Mouse (Mus musculus) hindbrain, embryonic 10.5 days (tissue): ENCODE measurements around the gene Vezt. TPM values are rescaled to one million over a fixed set of nuclear protein-coding genes. Genes with fewer than 3 reads are reported as not detected.

Source experiments
- DNase-seq: peaks from one replicate; pipeline ENCODE4 v3.0.0-alpha.2; 2017; ENCODE audit warnings: low spot score
- H3K27ac ChIP-seq: fragments of 300-500 bp; sonication (generic); 2 replicates; pipeline ENCODE4 v1.5.1; 2016; ENCODE audit warnings: mild to moderate bottlenecking, moderate library complexity
- H3K27me3 ChIP-seq: fragments of 300-500 bp; sonication (generic); 2 replicates; pipeline ENCODE4 v1.6.1; 2016; ENCODE audit warnings: mild to moderate bottlenecking; ENCODE audit not compliant: poor library complexity, insufficient read depth, severe bottlenecking
- H3K36me3 ChIP-seq: fragments of 300-500 bp; sonication (generic); 2 replicates; pipeline ENCODE4 v1.6.1; 2016; ENCODE audit warnings: mild to moderate bottlenecking, moderate library complexity
- H3K4me1 ChIP-seq: fragments of 300-500 bp; sonication (generic); replicated peaks from 2 replicates; pipeline ENCODE4 v1.6.1; 2016; ENCODE audit warnings: mild to moderate bottlenecking
- H3K4me3 ChIP-seq: fragments of 300-500 bp; sonication (generic); 2 replicates; pipeline ENCODE4 v1.5.1; 2016; ENCODE audit warnings: mild to moderate bottlenecking, moderate library complexity
- H3K9me3 ChIP-seq: fragments of 300-500 bp; sonication (generic); 2 replicates; pipeline ENCODE4 v1.6.1; 2016; ENCODE audit warnings: mild to moderate bottlenecking, moderate library complexity
- WGBS: fragments of 180-500 bp; shearing (Covaris S2); methylation state at CpG from one replicate; pipeline ENCODE4 v1.1.7; 2016; 5-methylcytosine and 5-hydroxymethylcytosine counted together
- polyA plus RNA-seq: library from polyadenylated mRNA; unstranded; fragments of >200 nt; fragmentation: Nextera tagmentation; extraction: Ambion mirVana; gene quantifications from 2 replicates; pipeline ENCODE4 v1.2.1, GENCODE M21; 2016

Gene Vezt
- 30.6 and 35.6 TPM in 2 replicates for polyA plus RNA-seq

DNA sequence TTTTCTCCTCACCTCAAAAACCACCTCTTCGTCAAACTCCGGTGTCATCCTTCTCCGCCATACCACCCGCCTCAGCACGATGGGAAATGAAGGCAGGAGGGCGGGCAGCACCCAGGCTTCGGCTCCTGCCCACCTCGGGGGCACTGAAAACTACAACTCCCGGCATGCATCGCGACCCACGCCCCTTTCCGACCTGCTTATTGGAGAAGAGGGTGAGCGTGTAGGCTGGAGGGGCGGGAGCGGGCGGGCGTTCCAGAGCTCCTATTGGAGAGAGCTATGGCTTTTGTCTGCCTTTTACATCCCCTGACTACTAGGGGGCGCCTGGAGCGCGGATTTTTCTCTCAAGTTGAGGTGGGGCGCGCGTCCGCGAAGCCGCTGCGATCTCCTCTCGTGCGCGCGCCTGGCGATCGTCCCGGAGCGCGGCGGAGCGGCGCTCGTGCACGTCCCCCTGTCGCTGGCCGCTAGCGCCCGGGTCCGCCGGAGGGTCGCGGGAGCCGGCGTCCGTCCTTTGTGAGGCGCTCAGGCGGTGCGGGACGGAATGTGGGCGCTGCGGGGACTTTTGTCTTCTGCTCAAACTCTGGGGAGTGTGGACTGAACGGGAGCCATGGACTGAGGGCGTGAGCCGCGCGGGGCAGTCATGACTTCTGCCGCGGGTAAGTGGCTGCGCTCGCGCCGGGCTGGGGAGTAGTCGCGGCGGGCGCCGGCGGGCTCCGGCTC is at the start of gene Vezt, which contains the start of gene Fgd6:
Vezt (minus strand) TSS at position 160 of the 717 bp plus-strand sequence.
Fgd6 (plus strand) TSS at position 344 of the 717 bp plus-strand sequence.
- WGBS: under 1% methylated on average over 77 of the region's 77 CpGs
- H3K9me3 ChIP-seq: no peaks in the 10 kb centered on the region

DNA sequence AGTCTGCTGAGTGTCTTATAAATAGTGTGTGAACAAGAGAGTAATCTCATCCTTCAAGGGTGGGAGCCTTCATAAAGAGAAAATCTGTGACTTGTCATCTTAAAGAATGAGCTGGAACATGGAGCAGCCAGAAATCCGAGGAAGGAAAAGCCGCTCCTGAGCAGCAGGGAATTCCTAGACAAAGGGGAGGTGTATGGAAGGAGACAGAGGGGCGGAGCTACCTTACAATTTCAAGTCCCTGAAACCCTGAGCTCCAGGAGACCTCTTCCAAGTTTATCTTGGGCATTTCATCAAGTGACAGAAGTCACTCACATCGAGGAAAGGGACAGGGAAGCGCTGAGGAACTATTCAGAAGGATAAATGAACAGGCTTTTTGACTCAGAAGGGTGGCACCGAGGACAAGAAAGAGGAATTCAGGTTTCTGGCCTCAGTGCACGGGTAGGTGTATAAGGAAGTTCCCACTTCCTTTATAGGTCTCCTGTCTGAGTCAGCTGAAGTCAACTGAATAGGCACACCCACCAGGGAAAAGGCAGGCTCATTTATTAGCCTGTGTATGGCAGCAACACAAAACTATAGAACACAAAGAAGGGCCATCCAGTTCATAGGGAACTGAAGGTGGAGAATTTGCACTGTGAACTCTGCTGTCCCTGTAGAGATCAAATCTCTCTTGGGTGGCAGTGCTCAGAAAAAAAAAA is 46.6 kb upstream of the Vezt start:
- no peaks in the 10 kb centered on the region for H3K36me3 ChIP-seq
- H3K4me3 ChIP-seq: no peak overlapping the region
- no peaks in the 10 kb centered on the region for H3K27me3 ChIP-seq
- DNase-seq: no peak
- H3K27ac ChIP-seq: peak overlapping the region; percentile 29; the same call in 1 of the 2 replicates
- WGBS: 48% methylated on average over 7 of the region's 7 CpGs
- no peaks in the 10 kb centered on the region for H3K9me3 ChIP-seq
- peaks cover 33% of the 10 kb centered on the region for H3K4me1 ChIP-seq

More for the DNA sequence above, at the start of gene Vezt, which contains the start of gene Fgd6:
- H3K27ac ChIP-seq: peak within 1 kb of the TSS; percentile 96
- H3K36me3 ChIP-seq: peaks cover 7% of the 10 kb centered on the region
- peak within 1 kb of the TSS; percentile 88 for H3K4me3 ChIP-seq
- DNase-seq: peak; percentile 99
- H3K4me1 ChIP-seq: peaks cover 44% of the 10 kb centered on the region
- H3K27me3 ChIP-seq: no peaks in the 10 kb centered on the region

GRCm38 (mm10) chr10:94080740-94081139 is 45.1 kb upstream of the Vezt start:
- WGBS: 66% methylated on average over 3 of the region's 3 CpGs
- no peaks in the 10 kb centered on the region; the same call in 1 of the 2 replicates for H3K36me3 ChIP-seq

DNA sequence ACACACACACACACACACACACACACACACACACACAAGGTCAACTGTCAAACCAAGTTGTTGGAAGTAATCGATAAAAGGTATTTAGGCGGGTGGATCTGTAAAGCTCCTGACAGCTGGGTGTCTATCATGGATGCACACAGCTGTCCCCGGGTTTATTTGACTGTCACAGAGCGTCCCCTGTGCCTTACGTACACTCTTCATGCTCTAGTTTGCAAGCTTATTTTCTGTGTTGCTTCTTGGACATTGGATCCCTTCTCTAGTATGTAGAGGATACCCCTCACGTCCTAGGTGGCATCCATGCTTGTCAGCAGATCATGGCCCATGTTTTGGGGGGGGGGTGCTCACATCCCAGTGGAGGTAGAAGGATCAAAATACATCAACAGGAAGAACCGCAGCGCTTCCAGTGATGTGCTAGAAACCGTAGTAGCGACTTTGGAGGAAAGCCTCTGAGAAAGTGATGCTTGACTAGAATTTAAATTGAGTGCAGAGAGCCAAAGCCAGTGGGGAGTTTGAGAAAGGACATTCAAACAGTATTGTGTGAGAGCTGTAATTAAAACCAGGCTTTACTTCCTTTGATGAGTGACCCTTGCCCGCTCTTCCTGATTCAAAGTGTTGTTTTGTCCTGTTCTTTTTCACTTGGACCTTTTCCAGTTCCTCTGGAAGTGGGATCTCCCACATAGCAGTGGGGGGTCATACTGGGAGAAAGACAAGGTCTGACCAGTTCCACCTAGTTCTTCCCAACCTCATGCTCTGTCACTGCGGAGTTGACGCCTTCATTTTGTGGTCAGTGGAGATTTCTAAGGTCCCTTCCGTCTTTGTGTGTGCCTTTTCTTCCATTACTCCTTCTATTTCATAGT is 41.6 kb upstream of the Vezt start:
- H3K4me3 ChIP-seq: no peak overlapping the region
- no peaks in the 10 kb centered on the region for H3K9me3 ChIP-seq
- peaks cover 18% of the 10 kb centered on the region for H3K36me3 ChIP-seq
- WGBS: 55% methylated on average over 14 of the region's 14 CpGs
- no peak for DNase-seq
- H3K27me3 ChIP-seq: no peaks in the 10 kb centered on the region
- peaks cover 26% of the 10 kb centered on the region for H3K4me1 ChIP-seq
- no peak overlapping the region; the same call in 1 of the 2 replicates for H3K27ac ChIP-seq

More at GRCm38 (mm10) chr10:94080740-94081139, 45.1 kb upstream of the Vezt start:
- Histone ChIP-seq H3K27ac (no peak overlapping the region), H3K9me3 (no peaks in the 10 kb centered on the region), H3K4me3 (no peak overlapping the region), H3K27me3 (no peaks in the 10 kb centered on the region), H3K4me1 (peaks cover 27% of the 10 kb centered on the region)
- no peak for DNase-seq

GRCm38 (mm10) chr10:94072916-94073465 is 37.4 kb upstream of the Vezt start:
- WGBS: 81% methylated on average over 4 of the region's 4 CpGs
- Histone ChIP-seq H3K27me3 (no peaks in the 10 kb centered on the region), H3K4me3 (no peak overlapping the region), H3K27ac (peak overlapping the region; percentile 66; the same call in 1 of the 2 replicates), H3K4me1 (peaks cover 25% of the 10 kb centered on the region), H3K36me3 (peaks cover 18% of the 10 kb centered on the region), H3K9me3 (no peaks in the 10 kb centered on the region)
- no peak for DNase-seq

DNA sequence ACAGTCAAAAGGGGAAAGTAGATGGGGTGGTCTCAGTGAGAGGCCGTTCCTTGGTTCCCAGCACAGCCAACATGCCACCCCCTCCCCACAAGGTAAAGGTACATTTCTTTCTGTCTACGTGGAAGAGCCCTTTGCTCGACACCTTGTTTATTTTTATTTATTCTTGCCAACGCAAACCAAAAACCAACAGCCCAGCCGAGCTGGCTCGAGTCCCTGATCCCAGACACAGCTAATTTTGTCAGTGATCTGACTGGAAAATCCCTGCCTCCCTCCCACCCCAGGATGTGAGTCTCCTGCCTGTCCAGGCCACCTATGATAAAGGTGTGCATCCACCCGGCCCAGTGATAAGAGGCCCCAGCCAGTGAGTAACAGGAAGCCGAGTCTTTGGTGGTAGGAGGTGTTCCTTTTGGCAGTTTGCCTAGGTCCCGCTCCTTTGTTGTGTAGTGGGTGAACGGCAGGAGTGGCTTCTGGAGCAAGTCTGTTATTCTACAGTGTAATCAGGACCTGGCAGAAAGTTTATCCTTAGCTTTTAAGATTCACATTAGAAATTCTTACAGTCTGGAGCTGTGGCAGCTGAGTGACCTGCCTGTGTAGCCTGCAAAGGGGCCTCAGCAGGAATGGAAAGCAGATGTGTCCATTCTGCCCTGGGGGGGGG is 36.8 kb upstream of the Vezt start:
- Histone ChIP-seq H3K27ac (peak overlapping the region; percentile 66), H3K4me1 (peaks cover 22% of the 10 kb centered on the region), H3K36me3 (peaks cover 18% of the 10 kb centered on the region), H3K9me3 (no peaks in the 10 kb centered on the region), H3K4me3 (no peak overlapping the region), H3K27me3 (no peaks in the 10 kb centered on the region)
- no peak for DNase-seq
- WGBS: 74% methylated on average over 10 of the region's 10 CpGs

GRCm38 (mm10) chr10:94071641-94072040 is 36.0 kb upstream of the Vezt start:
- 72% methylated on average over 7 of the region's 7 CpGs for WGBS
- H3K4me3 ChIP-seq: no peak overlapping the region

DNA sequence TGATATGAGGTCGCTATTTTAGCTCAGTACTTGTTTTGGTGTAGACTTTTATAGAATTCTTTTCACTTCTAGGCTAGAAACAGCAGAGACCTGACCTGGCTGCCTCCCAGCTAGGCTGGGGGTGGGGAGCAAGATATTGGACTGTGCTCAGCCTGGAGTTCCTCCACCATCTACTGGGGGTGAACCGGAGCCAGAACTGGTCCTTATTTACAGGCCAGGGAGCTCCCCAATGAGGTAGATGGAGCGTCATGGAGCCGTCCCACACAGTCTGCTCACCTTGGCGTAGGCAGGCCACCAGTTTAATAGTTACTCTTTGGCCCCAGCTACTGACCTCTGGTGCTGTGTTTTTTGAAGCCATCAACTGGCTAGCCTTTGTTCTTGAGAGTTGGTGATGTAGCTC is 33.1 kb upstream of the Vezt start:
- Histone ChIP-seq H3K4me3 (no peak overlapping the region), H3K27ac (no peak overlapping the region), H3K9me3 (no peaks in the 10 kb centered on the region), H3K27me3 (no peaks in the 10 kb centered on the region), H3K36me3 (no peaks in the 10 kb centered on the region), H3K4me1 (peaks cover 16% of the 10 kb centered on the region)
- DNase-seq: no peak
- 88% methylated on average over 5 of the region's 5 CpGs for WGBS

More at GRCm38 (mm10) chr10:94071641-94072040, 36.0 kb upstream of the Vezt start:
- Histone ChIP-seq H3K27ac (no peak overlapping the region), H3K27me3 (no peaks in the 10 kb centered on the region), H3K4me1 (peaks cover 16% of the 10 kb centered on the region), H3K36me3 (peaks cover 18% of the 10 kb centered on the region), H3K9me3 (no peaks in the 10 kb centered on the region)
- no peak for DNase-seq

DNA sequence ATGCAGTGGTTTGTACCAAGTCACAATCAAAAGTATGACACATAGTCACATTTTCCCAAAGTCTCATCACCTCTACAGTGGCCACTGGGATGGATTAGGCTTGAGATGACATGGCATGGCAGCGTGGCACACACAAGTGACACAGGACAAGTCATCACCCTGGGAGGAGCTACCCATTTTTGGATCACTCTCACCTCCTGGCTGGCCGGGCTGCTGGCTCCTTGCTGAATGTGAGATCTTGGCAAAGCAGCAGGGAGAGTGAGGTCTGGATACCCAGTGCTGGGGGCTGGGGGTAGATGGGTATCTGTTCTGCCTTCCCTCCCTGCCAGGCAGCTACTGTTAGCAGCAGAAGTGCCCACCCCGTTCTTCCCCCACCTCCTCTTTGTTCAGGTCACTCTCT is 31.3 kb upstream of the Vezt start:
- H3K36me3 ChIP-seq: no peaks in the 10 kb centered on the region
- DNase-seq: no peak
- H3K27ac ChIP-seq: peak overlapping the region; percentile 35; the same call in 1 of the 2 replicates
- no peaks in the 10 kb centered on the region for H3K9me3 ChIP-seq
- H3K4me1 ChIP-seq: 0 out of 2 replicates have a peak, but pooled peaks cover 4% of the 10 kb centered on the region
- H3K4me3 ChIP-seq: no peak overlapping the region
- WGBS: 75% methylated on average over 3 of the region's 3 CpGs
- H3K27me3 ChIP-seq: no peaks in the 10 kb centered on the region

DNA sequence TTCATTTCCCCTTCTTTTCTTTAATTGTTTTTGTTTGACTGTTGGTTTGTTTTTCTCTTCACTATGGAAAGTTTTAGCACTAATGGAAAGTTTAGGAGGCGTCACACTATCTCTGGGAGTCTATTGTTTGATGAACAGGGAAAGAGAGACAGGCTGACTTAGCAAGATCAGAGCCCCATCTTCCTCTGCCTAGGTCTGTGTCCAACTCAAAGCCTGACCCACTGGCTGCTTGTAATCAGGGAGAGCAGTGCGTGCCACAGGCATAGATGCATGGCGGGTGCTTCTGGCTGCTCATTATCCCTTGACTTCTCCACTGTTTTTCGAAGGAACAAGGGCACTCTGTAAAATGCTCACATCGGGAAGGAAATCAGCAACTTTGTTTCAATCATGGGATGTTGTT is 26.7 kb upstream of the Vezt start:
- no peaks in the 10 kb centered on the region for H3K36me3 ChIP-seq
- H3K27me3 ChIP-seq: no peaks in the 10 kb centered on the region
- H3K27ac ChIP-seq: no peak overlapping the region
- 70% methylated on average over 5 of the region's 5 CpGs for WGBS
- no peaks in the 10 kb centered on the region for H3K4me1 ChIP-seq
- H3K4me3 ChIP-seq: no peak overlapping the region
- no peak for DNase-seq
- H3K9me3 ChIP-seq: no peaks in the 10 kb centered on the region

- Histone ChIP-seq H3K27ac (no peak overlapping the region), H3K4me3 (no peak overlapping the region), H3K27me3 (no peaks in the 10 kb centered on the region), H3K4me1 (no peaks in the 10 kb centered on the region), H3K9me3 (no peaks in the 10 kb centered on the region), H3K36me3 (no peaks in the 10 kb centered on the region)
- WGBS: 88% methylated on average over 8 of the region's 8 CpGs
- no peak for DNase-seq
These were observed 24.6 kb upstream of the Vezt start for GRCm38 (mm10) chr10:94060190-94060589.

DNA sequence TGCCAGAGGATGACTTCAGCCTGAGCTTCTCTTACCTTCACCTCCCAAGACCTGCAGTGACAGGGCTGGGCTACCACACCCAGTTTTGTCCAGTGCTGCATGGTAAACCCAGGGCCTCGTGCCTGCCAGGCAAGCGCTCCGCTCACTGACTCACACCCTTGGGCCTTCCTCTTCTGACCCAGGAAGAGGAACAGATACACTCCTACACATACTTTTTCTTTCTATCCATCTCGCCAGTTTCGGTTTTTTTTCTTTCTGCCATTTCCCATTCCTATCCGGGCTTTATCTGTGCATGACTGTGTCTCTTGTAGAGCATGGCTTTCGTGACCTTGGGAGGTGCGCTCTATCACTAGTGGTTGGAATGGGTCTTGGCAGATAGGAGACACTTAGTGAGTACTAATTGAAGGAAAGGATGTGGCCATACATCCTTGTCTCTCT is 24.0 kb upstream of the Vezt start:
- H3K27me3 ChIP-seq: no peaks in the 10 kb centered on the region
- H3K36me3 ChIP-seq: no peaks in the 10 kb centered on the region
- 91% methylated on average over 8 of the region's 8 CpGs for WGBS
- no peaks in the 10 kb centered on the region for H3K9me3 ChIP-seq
- no peaks in the 10 kb centered on the region for H3K4me1 ChIP-seq
- H3K4me3 ChIP-seq: no peak overlapping the region
- no peak overlapping the region for H3K27ac ChIP-seq
- no peak for DNase-seq
